Mouse (Mus musculus) neural tube, embryonic 15.5 days (tissue): ENCODE results near the gene Kcne4. TPM values are rescaled to one million over a fixed set of nuclear protein-coding genes. Genes with fewer than 3 reads are reported as not detected.

Experiments used
- ATAC-seq: fragments of 200-750 bp; cut with Nextera tagmentation; 2 replicates; pipeline ENCODE4 v1.8.0; 2017; ENCODE audit warnings: mild to moderate bottlenecking, moderate TSS enrichment, moderate library complexity; ENCODE audit not compliant: low FRiP score
- H3K27ac ChIP-seq: fragments of 300-500 bp; sonication (generic); replicated peaks from 2 replicates; pipeline ENCODE4 v1.5.1; 2015; ENCODE audit warnings: mild to moderate bottlenecking, inconsistent platforms
- H3K27me3 ChIP-seq: fragments of 300-500 bp; sonication (generic); replicated peaks from 2 replicates; pipeline ENCODE4 v1.6.1; 2015; ENCODE audit warnings: inconsistent platforms
- H3K36me3 ChIP-seq: fragments of 300-500 bp; sonication (generic); 2 replicates; pipeline ENCODE4 v1.6.1; 2015; ENCODE audit warnings: inconsistent platforms
- H3K4me1 ChIP-seq: fragments of 300-500 bp; sonication (generic); 2 replicates; pipeline ENCODE4 v1.6.1; 2015; ENCODE audit warnings: inconsistent platforms
- H3K4me2 ChIP-seq: fragments of 300-500 bp; sonication (generic); 2 replicates; pipeline ENCODE4 v1.6.1; 2015; ENCODE audit warnings: inconsistent platforms, mild to moderate bottlenecking, moderate library complexity
- H3K4me3 ChIP-seq: fragments of 300-500 bp; sonication (generic); replicated peaks from 2 replicates; pipeline ENCODE4 v1.5.1; 2015; ENCODE audit warnings: mild to moderate bottlenecking, inconsistent platforms
- H3K9ac ChIP-seq: fragments of 300-500 bp; sonication (generic); replicated peaks from 2 replicates; pipeline ENCODE4 v1.6.1; 2015; ENCODE audit warnings: mild to moderate bottlenecking, inconsistent platforms
- H3K9me3 ChIP-seq: fragments of 300-500 bp; sonication (generic); replicated peaks from 2 replicates; pipeline ENCODE4 v1.6.1; 2016; ENCODE audit warnings: inconsistent platforms
- whole genome bisulfite sequencing: fragments of 180-500 bp; shearing (Covaris S2); methylation state at CpG from one replicate; pipeline ENCODE4 v1.1.7; 2015; ENCODE audit warnings: mixed read lengths; 5-methylcytosine and 5-hydroxymethylcytosine counted together
- polyA plus RNA-seq: library from polyadenylated mRNA; unstranded; fragments of >200 nt; fragmentation: Nextera tagmentation; extraction: Ambion mirVana; gene quantifications from 2 replicates; pipeline ENCODE4 v1.2.1, GENCODE M21; 2015

Gene Kcne4
- polyA plus RNA-seq, 1 experiment from 2014 or later = 3.5 TPM

DNA sequence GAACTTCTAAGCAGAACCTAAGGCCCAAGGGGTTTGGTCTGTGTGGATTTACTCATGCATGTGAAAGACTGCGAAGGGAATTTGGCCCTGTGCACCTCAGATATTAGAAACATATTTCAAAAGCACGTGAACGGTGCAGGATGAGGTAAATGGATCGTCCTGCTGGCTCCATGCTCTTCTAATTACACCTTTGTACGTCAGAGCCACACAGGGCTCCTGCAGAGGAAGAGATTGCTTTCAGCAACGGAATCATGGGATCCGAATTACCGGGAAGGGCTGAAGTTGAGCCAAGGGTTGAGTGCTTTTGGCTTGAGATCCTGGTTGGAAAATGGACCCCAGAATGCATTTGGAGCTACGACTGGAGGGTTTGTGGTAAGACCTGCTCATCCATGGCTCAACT lies 4.6 kb downstream of the Kcne4 start:
- peak; percentile 32; the same call in 1 of the 2 replicates for ATAC-seq
- Histone ChIP-seq H3K4me3 (no peak overlapping the region), H3K4me1 (peaks cover 40% of the 10 kb centered on the region), H3K9ac (no peak overlapping the region), H3K9me3 (no peaks in the 10 kb centered on the region), H3K4me2 (no peak overlapping the region), H3K27ac (no peak overlapping the region), H3K27me3 (no peaks in the 10 kb centered on the region), H3K36me3 (no peaks in the 10 kb centered on the region)
- WGBS = 59% methylated on average over 9 of the region's 9 CpGs

- 90% methylated on average over 15 of the region's 15 CpGs for WGBS
- Histone ChIP-seq H3K4me2 (no peak overlapping the region), H3K4me3 (no peak overlapping the region), H3K9me3 (no peaks in the 10 kb centered on the region), H3K36me3 (no peaks in the 10 kb centered on the region), H3K9ac (no peak overlapping the region), H3K27me3 (no peaks in the 10 kb centered on the region), H3K4me1 (peaks cover 40% of the 10 kb centered on the region), H3K27ac (no peak overlapping the region)
- no peak for ATAC-seq
Observed at GRCm38 (mm10) chr1:78821733-78822430, 5.3 kb downstream of the Kcne4 start.

DNA sequence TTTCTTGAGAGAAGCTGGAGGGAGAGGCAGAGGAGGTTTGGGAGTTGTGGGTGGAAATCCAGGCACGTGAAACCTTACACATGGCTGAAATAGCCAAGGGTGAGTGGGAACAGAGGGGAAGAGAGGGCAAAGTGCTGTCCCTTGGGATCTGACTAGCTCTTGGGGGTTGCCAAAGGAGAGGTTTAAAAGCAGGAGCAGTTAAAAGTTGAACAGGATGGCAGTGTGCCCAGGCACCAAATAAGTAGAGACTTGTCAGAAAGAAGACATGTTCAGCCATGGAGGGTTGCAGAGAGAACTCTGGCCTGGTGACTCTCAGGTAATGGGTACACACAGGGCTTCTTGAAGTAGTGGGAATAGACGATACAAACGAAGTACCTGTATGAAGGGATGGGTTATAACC lies 8.7 kb downstream of the Kcne4 start:
- Histone ChIP-seq H3K4me3 (no peak overlapping the region), H3K9ac (no peak overlapping the region), H3K27ac (no peak overlapping the region), H3K4me2 (no peak overlapping the region), H3K9me3 (no peaks in the 10 kb centered on the region), H3K36me3 (no peaks in the 10 kb centered on the region), H3K4me1 (peaks cover 19% of the 10 kb centered on the region), H3K27me3 (no peaks in the 10 kb centered on the region)
- 79% methylated on average over 3 of the region's 3 CpGs for WGBS
- no peak for ATAC-seq

- H3K27me3 ChIP-seq = no peaks in the 10 kb centered on the region
- WGBS = 84% methylated on average over 3 of the region's 3 CpGs
- H3K4me2 ChIP-seq = no peak overlapping the region
- H3K36me3 ChIP-seq = no peaks in the 10 kb centered on the region
- no peak overlapping the region for H3K27ac ChIP-seq
- no peaks in the 10 kb centered on the region for H3K4me1 ChIP-seq
- H3K9me3 ChIP-seq = no peaks in the 10 kb centered on the region
- no peak overlapping the region for H3K4me3 ChIP-seq
- no peak for ATAC-seq
- no peak overlapping the region for H3K9ac ChIP-seq
Observed at GRCm38 (mm10) chr1:78838468-78838867, 21.9 kb downstream of the Kcne4 start.

- Histone ChIP-seq H3K4me3 (no peak overlapping the region), H3K9me3 (no peaks in the 10 kb centered on the region), H3K36me3 (no peaks in the 10 kb centered on the region), H3K4me1 (no peaks in the 10 kb centered on the region), H3K27ac (no peak overlapping the region), H3K9ac (no peak overlapping the region), H3K27me3 (no peaks in the 10 kb centered on the region), H3K4me2 (no peak overlapping the region)
- 60% methylated on average over 2 of the region's 2 CpGs for WGBS
- no peak for ATAC-seq
Observed at GRCm38 (mm10) chr1:78840769-78841168, 24.2 kb downstream of the Kcne4 start.

GRCm38 (mm10) chr1:78845661-78846060 lies 29.1 kb downstream of the Kcne4 start:
- Histone ChIP-seq H3K9ac (no peak overlapping the region), H3K4me3 (no peak overlapping the region), H3K9me3 (no peaks in the 10 kb centered on the region), H3K4me1 (no peaks in the 10 kb centered on the region), H3K4me2 (no peak overlapping the region), H3K27ac (no peak overlapping the region), H3K36me3 (no peaks in the 10 kb centered on the region), H3K27me3 (no peaks in the 10 kb centered on the region)
- no peak for ATAC-seq
- 98% methylated on average over 1 of the region's 1 CpGs for WGBS

DNA sequence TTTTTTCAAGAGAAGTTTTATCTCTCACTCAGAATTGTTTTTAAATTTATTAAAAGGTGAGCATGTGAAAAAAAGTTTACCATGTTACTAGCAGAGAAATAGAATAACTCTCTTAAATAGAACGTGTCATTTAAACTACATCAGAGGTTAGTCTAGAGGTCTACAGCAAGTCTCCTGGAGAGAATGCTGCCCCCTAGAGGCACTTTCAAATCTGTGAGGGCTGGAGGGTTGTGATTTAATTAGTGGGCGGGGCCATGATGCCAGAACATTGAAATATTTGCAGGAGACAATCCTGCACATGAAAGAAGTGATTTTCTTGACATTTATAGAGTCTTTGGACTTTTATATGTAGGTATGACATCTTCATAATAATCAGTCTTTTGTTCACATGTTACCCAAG lies 29.9 kb downstream of the Kcne4 start:
- Histone ChIP-seq H3K27ac (no peak overlapping the region), H3K9ac (no peak overlapping the region), H3K4me3 (no peak overlapping the region), H3K27me3 (no peaks in the 10 kb centered on the region), H3K4me2 (no peak overlapping the region), H3K4me1 (no peaks in the 10 kb centered on the region), H3K36me3 (no peaks in the 10 kb centered on the region), H3K9me3 (no peaks in the 10 kb centered on the region)
- WGBS = 48% methylated on average over 2 of the region's 2 CpGs
- ATAC-seq = no peak

- peak overlapping the region; percentile 11; the same call in 1 of the 2 replicates for H3K4me2 ChIP-seq
- 27% methylated on average over 17 of the region's 17 CpGs for WGBS
Observed at GRCm38 (mm10) chr1:78852408-78853093, 36.0 kb downstream of the Kcne4 start.

DNA sequence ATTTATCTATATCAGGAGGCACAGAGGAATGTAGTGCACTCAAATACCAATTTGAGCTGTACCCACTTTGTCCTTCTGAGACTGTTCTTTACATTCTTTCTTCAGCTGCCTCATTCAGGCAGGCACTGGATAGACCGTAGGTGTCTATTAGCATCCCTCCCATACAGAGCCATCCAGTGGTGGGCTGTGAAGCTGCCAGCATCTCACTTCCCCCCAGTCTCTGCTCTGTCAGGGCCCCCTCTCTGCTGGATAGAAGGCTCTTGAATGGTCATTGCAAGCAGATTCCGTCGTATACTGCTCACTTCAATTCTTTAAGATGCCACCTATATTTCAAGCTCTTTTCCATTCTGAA lies 36.5 kb downstream of the Kcne4 start:
- H3K27me3 ChIP-seq = no peaks in the 10 kb centered on the region
- WGBS = 43% methylated on average over 3 of the region's 3 CpGs
- peak; percentile 71 for ATAC-seq
- no peaks in the 10 kb centered on the region for H3K9me3 ChIP-seq
- H3K4me1 ChIP-seq = peaks cover 8% of the 10 kb centered on the region; the same call in 1 of the 2 replicates
- H3K4me3 ChIP-seq = no peak overlapping the region
- no peaks in the 10 kb centered on the region for H3K36me3 ChIP-seq
- H3K4me2 ChIP-seq = no peak overlapping the region
- no peak overlapping the region for H3K9ac ChIP-seq
- peak overlapping the region; percentile 45 for H3K27ac ChIP-seq

More at GRCm38 (mm10) chr1:78852408-78853093, 36.0 kb downstream of the Kcne4 start:
- H3K4me1 ChIP-seq = peaks cover 8% of the 10 kb centered on the region; the same call in 1 of the 2 replicates
- no peak overlapping the region for H3K4me3 ChIP-seq
- H3K9ac ChIP-seq = no peak overlapping the region
- peak overlapping the region; percentile 45 for H3K27ac ChIP-seq
- H3K9me3 ChIP-seq = no peaks in the 10 kb centered on the region
- peak; percentile 93 for ATAC-seq
- H3K27me3 ChIP-seq = no peaks in the 10 kb centered on the region
- H3K36me3 ChIP-seq = no peaks in the 10 kb centered on the region

- H3K4me3 ChIP-seq = no peak overlapping the region
- ATAC-seq = no peak
- 34% methylated on average over 1 of the region's 1 CpGs for WGBS
- H3K27ac ChIP-seq = no peak overlapping the region
- H3K27me3 ChIP-seq = no peaks in the 10 kb centered on the region
- no peaks in the 10 kb centered on the region for H3K9me3 ChIP-seq
- no peak overlapping the region for H3K9ac ChIP-seq
- no peak overlapping the region for H3K4me2 ChIP-seq
- no peaks in the 10 kb centered on the region for H3K36me3 ChIP-seq
- peaks cover 8% of the 10 kb centered on the region; the same call in 1 of the 2 replicates for H3K4me1 ChIP-seq
Observed at GRCm38 (mm10) chr1:78854306-78854705, 37.7 kb downstream of the Kcne4 start.

DNA sequence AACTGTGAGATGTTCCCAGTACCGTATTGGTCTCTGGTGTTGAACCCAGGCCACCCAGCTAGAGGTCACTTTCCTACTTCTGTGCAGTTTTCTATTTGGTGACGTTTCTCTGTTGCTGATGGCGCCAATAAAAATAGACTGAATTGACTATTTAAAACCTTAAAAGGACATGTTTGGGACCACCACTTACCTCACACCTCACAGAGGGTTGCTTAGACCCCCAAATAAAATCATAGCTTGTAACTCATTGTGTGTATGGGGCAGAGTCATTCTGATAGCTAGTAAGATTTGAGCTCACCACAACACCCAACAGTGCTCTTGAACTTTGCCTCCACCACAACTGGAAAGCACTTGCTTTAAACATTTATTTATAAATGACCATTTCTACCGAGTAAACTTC lies 43.0 kb downstream of the Kcne4 start:
- Histone ChIP-seq H3K9ac (no peak overlapping the region), H3K27me3 (no peaks in the 10 kb centered on the region), H3K4me3 (no peak overlapping the region), H3K4me2 (no peak overlapping the region), H3K9me3 (no peaks in the 10 kb centered on the region), H3K36me3 (no peaks in the 10 kb centered on the region), H3K27ac (no peak overlapping the region), H3K4me1 (peaks cover 5% of the 10 kb centered on the region; the same call in 1 of the 2 replicates)
- ATAC-seq = no peak
- 55% methylated on average over 4 of the region's 4 CpGs for WGBS

- Histone ChIP-seq H3K4me1 (peaks cover 6% of the 10 kb centered on the region; the same call in 1 of the 2 replicates), H3K4me3 (no peak overlapping the region), H3K9me3 (no peaks in the 10 kb centered on the region), H3K9ac (no peak overlapping the region), H3K27me3 (no peaks in the 10 kb centered on the region), H3K4me2 (no peak overlapping the region), H3K27ac (no peak overlapping the region), H3K36me3 (no peaks in the 10 kb centered on the region)
- no peak for ATAC-seq
- 87% methylated on average over 7 of the region's 7 CpGs for WGBS
Observed at GRCm38 (mm10) chr1:78860056-78860455, 43.5 kb downstream of the Kcne4 start.
